Mouse (Mus musculus) urinary bladder, adult 2 months (tissue): ENCODE data around the gene Rbmx. TPM values are rescaled to one million over a fixed set of nuclear protein-coding genes. Genes with fewer than 3 reads are reported as not detected.

Source experiments
- polyA plus RNA-seq: library from polyadenylated mRNA; depleted of rRNA; stranded (reverse); fragments of >200 nt; gene quantifications from 2 replicates; pipeline ENCODE4 v1.2.3, GENCODE M21; 2012; rRNA removed

Gene Rbmx
- polyA plus RNA-seq, 1 experiment: 52.3 TPM

Other genes with a start within 250 kb of the Rbmx start
- 0.10 and 0.12 TPM in 2 replicates for gene Cd40lg, start 180.9 kb downstream of the Rbmx start, polyA plus RNA-seq
- gene Arhgef6, start 54.3 kb downstream of the Rbmx start, polyA plus RNA-seq: 26.4 and 28.1 TPM in 2 replicates
- gene Gm364, start 16.1 kb upstream of the Rbmx start, polyA plus RNA-seq: not detected in 2 replicates
- gene Gpr101, start 110.7 kb upstream of the Rbmx start, polyA plus RNA-seq: not detected in 2 replicates